Mouse (Mus musculus) kidney, adult 2 months (tissue): ENCODE measurements around the gene Klhl41. TPM values are rescaled to one million over a fixed set of nuclear protein-coding genes. Genes with fewer than 3 reads are reported as not detected.

Source experiments
- DNase-seq: peaks from one replicate; pipeline ENCODE4 v3.0.0; 2021
- H3K27ac ChIP-seq: fragments of 200-500 bp; 2 replicates; pipeline ENCODE4 v1.5.1; 2012; ENCODE audit warnings: low read depth, low read length, control low read depth, inconsistent platforms; ENCODE audit not compliant: insufficient read depth
- H3K27me3 ChIP-seq: fragments of 200-500 bp; replicated peaks from 2 replicates; pipeline ENCODE4 v1.6.1; 2012; ENCODE audit warnings: mild to moderate bottlenecking, moderate library complexity, low read length, inconsistent platforms; ENCODE audit not compliant: control insufficient read depth, insufficient read depth
- H3K36me3 ChIP-seq: fragments of 200-500 bp; 2 replicates; pipeline ENCODE4 v1.6.1; 2012; ENCODE audit warnings: mild to moderate bottlenecking, moderate library complexity, low read length, inconsistent platforms; ENCODE audit not compliant: control insufficient read depth, insufficient read depth
- H3K4me1 ChIP-seq: fragments of 200-500 bp; 2 replicates; pipeline ENCODE4 v1.6.1; 2011; ENCODE audit warnings: low read length; ENCODE audit not compliant: control insufficient read depth, insufficient read depth
- H3K4me3 ChIP-seq: fragments of 200-500 bp; 2 replicates; pipeline ENCODE4 v1.5.1; 2011; ENCODE audit warnings: mild to moderate bottlenecking, low read depth, low read length, control low read depth; ENCODE audit not compliant: insufficient read depth
- CTCF ChIP-seq: fragments of 200-500 bp; conservative IDR thresholded peaks from 2 replicates; pipeline ENCODE4 v1.5.1; 2011; ENCODE audit warnings: low read depth, mild to moderate bottlenecking, control low read depth, low read length, moderate library complexity, mixed read lengths; ENCODE audit not compliant: insufficient read depth, insufficient read length
- POLR2A ChIP-seq: fragments of 200-500 bp; IDR thresholded peaks from one replicate; pipeline ENCODE4 v1.6.1; 2011; ENCODE audit warnings: low read depth, low read length, control low read depth
- WGBS: fragments of 180-500 bp; shearing (Covaris S2); methylation state at CpG from one replicate; pipeline ENCODE4 v1.1.7; 2018; 5-methylcytosine and 5-hydroxymethylcytosine counted together
- polyA plus RNA-seq: library from polyadenylated mRNA; depleted of rRNA; stranded (reverse); fragments of >200 nt; gene quantifications from 2 replicates; pipeline ENCODE4 v1.2.3, GENCODE M21; 2012

Klhl41 gene
- polyA plus RNA-seq, 1 experiment = 1.8 TPM

- WGBS = 90% methylated on average over 13 of the region's 13 CpGs
- Histone ChIP-seq H3K36me3 (no peaks in the 10 kb centered on the region; the same call in 1 of the 2 replicates), H3K27me3 (no peaks in the 10 kb centered on the region), H3K4me1 (no peaks in the 10 kb centered on the region), H3K27ac (no peak overlapping the region), H3K4me3 (no peak overlapping the region)
- TF ChIP-seq POLR2A = no peak
- no peak for TF ChIP-seq CTCF
- DNase-seq = no peak
These were observed 13.3 kb downstream of the Klhl41 start for GRCm38 (mm10) chr2:69683036-69683805.

GRCm38 (mm10) chr2:69684488-69684887 is 14.6 kb downstream of the Klhl41 start:
- no peak overlapping the region for H3K4me3 ChIP-seq
- TF ChIP-seq CTCF (no peak), POLR2A (no peak)
- no peaks in the 10 kb centered on the region for H3K27me3 ChIP-seq

GRCm38 (mm10) chr2:69690214-69690613 is 20.3 kb downstream of the Klhl41 start:
- Histone ChIP-seq H3K27me3 (no peaks in the 10 kb centered on the region), H3K36me3 (peaks cover 7% of the 10 kb centered on the region), H3K4me3 (no peak overlapping the region), H3K27ac (no peak overlapping the region), H3K4me1 (no peaks in the 10 kb centered on the region)
- 97% methylated on average over 3 of the region's 3 CpGs for WGBS
- TF ChIP-seq POLR2A (no peak), CTCF (no peak)
- no peak for DNase-seq

More at GRCm38 (mm10) chr2:69684488-69684887, 14.6 kb downstream of the Klhl41 start:
- WGBS = 91% methylated on average over 3 of the region's 3 CpGs
- Histone ChIP-seq H3K27ac (no peak overlapping the region), H3K4me1 (no peaks in the 10 kb centered on the region), H3K36me3 (peaks cover 2% of the 10 kb centered on the region; the same call in 1 of the 2 replicates)
- DNase-seq = no peak

- Histone ChIP-seq H3K27ac (no peak overlapping the region), H3K36me3 (peaks cover 7% of the 10 kb centered on the region), H3K4me1 (no peaks in the 10 kb centered on the region), H3K27me3 (no peaks in the 10 kb centered on the region), H3K4me3 (no peak overlapping the region)
- TF ChIP-seq POLR2A (no peak), CTCF (no peak)
- no peak for DNase-seq
- WGBS = 91% methylated on average over 6 of the region's 6 CpGs
These were observed 20.9 kb downstream of the Klhl41 start for GRCm38 (mm10) chr2:69690843-69691242.

- TF ChIP-seq POLR2A (no peak), CTCF (0 out of 2 replicates have a peak, but pooled peaks have one; percentile 25)
- Histone ChIP-seq H3K27me3 (no peaks in the 10 kb centered on the region), H3K36me3 (peaks cover 9% of the 10 kb centered on the region), H3K4me1 (no peaks in the 10 kb centered on the region), H3K4me3 (no peak overlapping the region), H3K27ac (no peak overlapping the region)
- WGBS = 98% methylated on average over 11 of the region's 11 CpGs
- DNase-seq = peak; percentile 10
These were observed 23.6 kb downstream of the Klhl41 start for GRCm38 (mm10) chr2:69693501-69693900.

- peaks cover 6% of the 10 kb centered on the region for H3K36me3 ChIP-seq
- 97% methylated on average over 8 of the region's 8 CpGs for WGBS
These were observed 30.5 kb downstream of the Klhl41 start for GRCm38 (mm10) chr2:69700446-69700845.

GRCm38 (mm10) chr2:69712171-69712570 is 42.3 kb downstream of the Klhl41 start:
- TF ChIP-seq POLR2A (no peak), CTCF (no peak)
- no peaks in the 10 kb centered on the region for H3K27me3 ChIP-seq
- DNase-seq = peak; percentile 31
- peak overlapping the region; percentile 72 for H3K27ac ChIP-seq
- 46% methylated on average over 14 of the region's 14 CpGs for WGBS
- H3K36me3 ChIP-seq = peaks cover 6% of the 10 kb centered on the region
- H3K4me3 ChIP-seq = peak overlapping the region; percentile 42; the same call in 1 of the 2 replicates
- peaks cover 5% of the 10 kb centered on the region; the same call in 1 of the 2 replicates for H3K4me1 ChIP-seq

More at GRCm38 (mm10) chr2:69700446-69700845, 30.5 kb downstream of the Klhl41 start:
- Histone ChIP-seq H3K27me3 (no peaks in the 10 kb centered on the region), H3K4me1 (no peaks in the 10 kb centered on the region), H3K27ac (no peak overlapping the region), H3K4me3 (no peak overlapping the region)
- TF ChIP-seq CTCF (no peak), POLR2A (no peak)
- no peak for DNase-seq
